Mouse (Mus musculus): ENCODE measurements around the gene Emc3.

Emc3 gene

GRCm38 (mm10) chr6:113530932-113531839 is at the start of gene Emc3, which contains the start of gene Fancd2:
Gene Emc3, minus strand, starts transcription at chr6:113531652.
Gene Fancd2, plus strand, starts transcription at chr6:113531682.
- DNase-seq (ENCODE audit: low spot score), result peak; percentile 94

- no peak for DNase-seq (ENCODE audit: low spot score)
Measured at GRCm38 (mm10) chr6:113579306-113579705, 47.9 kb upstream of the Emc3 start.

- DNase-seq (ENCODE audit: low spot score), result no peak
Measured at GRCm38 (mm10) chr6:113576044-113576443, 44.6 kb upstream of the Emc3 start.

- no peak for DNase-seq (ENCODE audit: low spot score)
Measured at GRCm38 (mm10) chr6:113564557-113564956, 33.1 kb upstream of the Emc3 start.

GRCm38 (mm10) chr6:113559736-113560135 is 28.3 kb upstream of the Emc3 start:
- no peak for DNase-seq (ENCODE audit: low spot score)

GRCm38 (mm10) chr6:113543906-113544481 is 12.5 kb upstream of the Emc3 start:
- peak; percentile 11 for DNase-seq (ENCODE audit: low spot score)

- DNase-seq (ENCODE audit: low spot score), result no peak
Measured at GRCm38 (mm10) chr6:113541610-113542009, 10.2 kb upstream of the Emc3 start.

- DNase-seq (ENCODE audit: low spot score), result no peak
Measured at GRCm38 (mm10) chr6:113534886-113535285, 3.4 kb upstream of the Emc3 start.

- DNase-seq (ENCODE audit: low spot score), result no peak
Measured at GRCm38 (mm10) chr6:113531840-113532404, 470 bp upstream of the Emc3 start.

GRCm38 (mm10) chr6:113523420-113523819 is 8.0 kb downstream of the Emc3 start:
- no peak for DNase-seq (ENCODE audit: low spot score)

- DNase-seq (ENCODE audit: low spot score), result no peak
Measured at GRCm38 (mm10) chr6:113522310-113522709, 9.1 kb downstream of the Emc3 start.

GRCm38 (mm10) chr6:113517434-113518080 is 13.9 kb downstream of the Emc3 start:
- no peak for DNase-seq (ENCODE audit: low spot score)

GRCm38 (mm10) chr6:113514600-113514999 is 16.9 kb downstream of the Emc3 start:
- DNase-seq (ENCODE audit: low spot score), result no peak

GRCm38 (mm10) chr6:113513944-113514343 is 17.5 kb downstream of the Emc3 start:
- no peak for DNase-seq (ENCODE audit: low spot score)

- DNase-seq (ENCODE audit: low spot score), result no peak
Measured at GRCm38 (mm10) chr6:113508947-113509280, 22.5 kb downstream of the Emc3 start.

- no peak for DNase-seq (ENCODE audit: low spot score)
Measured at GRCm38 (mm10) chr6:113508272-113508946, 23.0 kb downstream of the Emc3 start.

GRCm38 (mm10) chr6:113507130-113507529 is 24.3 kb downstream of the Emc3 start:
- no peak for DNase-seq (ENCODE audit: low spot score)

GRCm38 (mm10) chr6:113505689-113506088 is 25.8 kb downstream of the Emc3 start:
- DNase-seq (ENCODE audit: low spot score), result no peak

- DNase-seq (ENCODE audit: low spot score), result no peak
Measured at GRCm38 (mm10) chr6:113502801-113503200, 28.7 kb downstream of the Emc3 start.

- DNase-seq (ENCODE audit: low spot score), result no peak
Measured at GRCm38 (mm10) chr6:113501388-113502084, 29.9 kb downstream of the Emc3 start, which contains the start of gene Prrt3. Gene Prrt3, minus strand, starts transcription at chr6:113501931.

- DNase-seq (ENCODE audit: low spot score), result no peak
Measured at GRCm38 (mm10) chr6:113499346-113499745, 32.1 kb downstream of the Emc3 start.

All from spleen, adult 12 weeks (tissue).